28 mouse cellular contexts compared by ENCODE assay signal in genomic region chr3:55890574-55890973, GRCm38 (mm10).
A peak's percentile ranks its signal among the peaks of the same experiment; 100 is the strongest.
DNase-seq lines count a peak whose midpoint lies in the region; ATAC-seq and TF ChIP-seq lines count a peak whose summit lies in the region.
"Had no signal": no experiment of that assay in that cellular context is flagged by ENCODE, and none has a peak within 500 bp of the region (broad histone marks: within the 10 kb centered on the region; RNA-seq: fewer than 3 reads in every experiment).

No protein-coding gene starts in this region.

- WGBS in hindbrain, embryonic 13.5 days = 92% methylated on average over 5 of the region's 5 CpGs
- WGBS in hindbrain, embryonic 10.5 days = 92% methylated on average over 5 of the region's 5 CpGs
- 77% methylated on average over 5 of the region's 5 CpGs for WGBS in embryonic facial prominence, embryonic 12.5 days
- WGBS in liver, embryonic 12.5 days (ENCODE audit: insufficient replicate concordance) = 70% methylated on average over 5 of the region's 5 CpGs
- WGBS in neural tube, embryonic 14.5 days = 90% methylated on average over 5 of the region's 5 CpGs
- WGBS in thymus, adult 2 months = 95% methylated on average over 5 of the region's 5 CpGs

- TF ChIP-seq POLR2A in thymus, adult 2 months (IDR thresholded peaks at IDR 0.05; ENCODE audit: control insufficient read depth, extremely low read depth, insufficient read depth, low read length, poor library complexity) = no peak

- 0 out of 2 replicates have a peak, but pooled peaks cover 8% of the 10 kb centered on the region for H3K36me3 ChIP-seq in hindbrain, embryonic 13.5 days
- no peaks in the 10 kb centered on the region for H3K36me3 ChIP-seq in hindbrain, embryonic 10.5 days
- H3K36me3 ChIP-seq in embryonic facial prominence, embryonic 12.5 days = no peaks in the 10 kb centered on the region
- no peaks in the 10 kb centered on the region for H3K36me3 ChIP-seq in liver, embryonic 12.5 days
- no peaks in the 10 kb centered on the region for H3K36me3 ChIP-seq in neural tube, embryonic 14.5 days (ENCODE audit: control insufficient read depth, insufficient read depth, low read length)
- H3K36me3 ChIP-seq in thymus, adult 2 months (ENCODE audit: control insufficient read depth, insufficient read depth, low read length) = no peaks in the 10 kb centered on the region
- H3K36me3 ChIP-seq: forebrain, embryonic 10.5 days; forebrain, embryonic 15.5 days; heart, embryonic 13.5 days; limb, embryonic 12.5 days; midbrain, embryonic 12.5 days had no signal

- H3K4me2 ChIP-seq in hindbrain, embryonic 13.5 days = no peak overlapping the region
- H3K4me2 ChIP-seq in embryonic facial prominence, embryonic 12.5 days (replicated peaks) = no peak overlapping the region
- no peak overlapping the region for H3K4me2 ChIP-seq in liver, embryonic 12.5 days
- H3K4me2 ChIP-seq in neural tube, embryonic 14.5 days (ENCODE audit: low read depth, low read length) = no peak overlapping the region
- H3K4me2 ChIP-seq: forebrain, embryonic 15.5 days; heart, embryonic 13.5 days; limb, embryonic 12.5 days; midbrain, embryonic 12.5 days had no signal

- TF ChIP-seq CTCF in thymus, adult 2 months (IDR thresholded peaks at IDR 0.05; ENCODE audit: borderline replicate concordance, control insufficient read depth, extremely low read depth, insufficient read depth, low read length, poor library complexity) = no peak

- H3K9me3 ChIP-seq in hindbrain, embryonic 13.5 days = no peaks in the 10 kb centered on the region
- no peaks in the 10 kb centered on the region for H3K9me3 ChIP-seq in hindbrain, embryonic 10.5 days
- H3K9me3 ChIP-seq in embryonic facial prominence, embryonic 12.5 days = no peaks in the 10 kb centered on the region
- H3K9me3 ChIP-seq in liver, embryonic 12.5 days (replicated peaks) = no peaks in the 10 kb centered on the region
- no peaks in the 10 kb centered on the region for H3K9me3 ChIP-seq in neural tube, embryonic 14.5 days (ENCODE audit: control insufficient read depth, low read length)
- H3K9me3 ChIP-seq: forebrain, embryonic 10.5 days; forebrain, embryonic 15.5 days; heart, embryonic 13.5 days; limb, embryonic 12.5 days; megakaryocyte, embryonic 14.5 days; midbrain, embryonic 12.5 days had no signal

- no peak overlapping the region for H3K9ac ChIP-seq in hindbrain, embryonic 13.5 days
- H3K9ac ChIP-seq in embryonic facial prominence, embryonic 12.5 days = no peak overlapping the region
- H3K9ac ChIP-seq in liver, embryonic 12.5 days = no peak overlapping the region
- H3K9ac ChIP-seq in neural tube, embryonic 14.5 days (replicated peaks; ENCODE audit: low read depth, low read length) = no peak overlapping the region
- H3K9ac ChIP-seq: forebrain, embryonic 15.5 days; heart, embryonic 13.5 days; limb, embryonic 12.5 days; midbrain, embryonic 12.5 days had no signal

- no peaks in the 10 kb centered on the region for H3K27me3 ChIP-seq in hindbrain, embryonic 13.5 days
- H3K27me3 ChIP-seq in hindbrain, embryonic 10.5 days (ENCODE audit: insufficient read depth, poor library complexity, severe bottlenecking) = no peaks in the 10 kb centered on the region
- no peaks in the 10 kb centered on the region for H3K27me3 ChIP-seq in embryonic facial prominence, embryonic 12.5 days
- no peaks in the 10 kb centered on the region for H3K27me3 ChIP-seq in liver, embryonic 12.5 days (replicated peaks)
- no peaks in the 10 kb centered on the region for H3K27me3 ChIP-seq in neural tube, embryonic 14.5 days (ENCODE audit: control insufficient read depth, insufficient read depth, low read length)
- H3K27me3 ChIP-seq in thymus, adult 2 months (ENCODE audit: control insufficient read depth, insufficient read depth, low read length) = no peaks in the 10 kb centered on the region; the same call in 1 of the 2 replicates
- H3K27me3 ChIP-seq: CH12.LX; forebrain, embryonic 15.5 days; heart, embryonic 13.5 days; limb, embryonic 12.5 days; midbrain, embryonic 12.5 days had no signal

- no peak for ATAC-seq in hindbrain, embryonic 13.5 days (ENCODE audit: low FRiP score)
- ATAC-seq in embryonic facial prominence, embryonic 12.5 days (ENCODE audit: insufficient number of reproducible peaks, insufficient read depth, low FRiP score, low TSS enrichment) = no peak
- ATAC-seq in liver, embryonic 12.5 days = peak; percentile 70
- ATAC-seq in neural tube, embryonic 14.5 days (ENCODE audit: low read depth) = no peak
- ATAC-seq: activated CD4-positive, CD25-positive, alpha-beta regulatory T cell, adult 4 months; forebrain, embryonic 15.5 days; hindbrain, embryonic 16.5 days; lung, postnatal 0 days had no signal

- no peak overlapping the region for H3K4me3 ChIP-seq in hindbrain, embryonic 13.5 days
- H3K4me3 ChIP-seq in hindbrain, embryonic 10.5 days = no peak overlapping the region
- peak overlapping the region; percentile 9; the same call in 1 of the 2 replicates for H3K4me3 ChIP-seq in embryonic facial prominence, embryonic 12.5 days
- no peak overlapping the region for H3K4me3 ChIP-seq in liver, embryonic 12.5 days
- no peak overlapping the region for H3K4me3 ChIP-seq in neural tube, embryonic 14.5 days (ENCODE audit: low read depth, low read length)
- H3K4me3 ChIP-seq in thymus, adult 2 months (ENCODE audit: control insufficient read depth, insufficient read depth, low read length) = no peak overlapping the region
- H3K4me3 ChIP-seq: forebrain, embryonic 10.5 days; forebrain, embryonic 15.5 days; heart, embryonic 13.5 days; limb, embryonic 12.5 days; megakaryocyte, embryonic 14.5 days; midbrain, embryonic 12.5 days had no signal

- no peak for DNase-seq in hindbrain, embryonic 10.5 days (ENCODE audit: low spot score)
- DNase-seq in urinary bladder, postnatal 14 days (ENCODE audit: low spot score) = no peak
- no peak for DNase-seq in urinary bladder, postnatal 25 days (ENCODE audit: low spot score)
- no peak for DNase-seq in thymus, adult 2 months
- DNase-seq: adrenal gland, adult 2 months; adrenal gland, postnatal 36 days; cerebellum, adult 18-20 months; cerebellum, postnatal 10 days; heart, postnatal 10 days; kidney, adult 2 months; kidney, postnatal 10 days; layer of hippocampus, adult 9-11 months; lung, adult 18-20 months; lung, postnatal 4 days had no signal

- H3K4me1 ChIP-seq in hindbrain, embryonic 13.5 days (replicated peaks) = no peaks in the 10 kb centered on the region
- no peaks in the 10 kb centered on the region for H3K4me1 ChIP-seq in hindbrain, embryonic 10.5 days (replicated peaks)
- peaks cover 8% of the 10 kb centered on the region; the same call in 1 of the 2 replicates for H3K4me1 ChIP-seq in embryonic facial prominence, embryonic 12.5 days
- no peaks in the 10 kb centered on the region for H3K4me1 ChIP-seq in liver, embryonic 12.5 days
- H3K4me1 ChIP-seq in neural tube, embryonic 14.5 days (ENCODE audit: control insufficient read depth, insufficient read depth, low read length) = no peaks in the 10 kb centered on the region
- H3K4me1 ChIP-seq in thymus, adult 2 months (replicated peaks; ENCODE audit: control insufficient read depth, insufficient read depth, low read length) = no peaks in the 10 kb centered on the region
- H3K4me1 ChIP-seq: forebrain, embryonic 15.5 days; heart, embryonic 13.5 days; megakaryocyte, embryonic 14.5 days; midbrain, embryonic 12.5 days had no signal

- H3K27ac ChIP-seq in hindbrain, embryonic 13.5 days = peak overlapping the region; percentile 52
- H3K27ac ChIP-seq in hindbrain, embryonic 10.5 days = no peak overlapping the region
- peak overlapping the region; percentile 69 for H3K27ac ChIP-seq in embryonic facial prominence, embryonic 12.5 days
- H3K27ac ChIP-seq in liver, embryonic 12.5 days = no peak overlapping the region
- peak overlapping the region; percentile 35; the same call in 1 of the 2 replicates for H3K27ac ChIP-seq in neural tube, embryonic 14.5 days (ENCODE audit: low read depth, low read length)
- H3K27ac ChIP-seq in thymus, adult 2 months (ENCODE audit: control insufficient read depth, insufficient read depth, low read length) = no peak overlapping the region
- H3K27ac ChIP-seq: forebrain, embryonic 10.5 days; forebrain, embryonic 15.5 days; heart, embryonic 13.5 days; limb, embryonic 12.5 days; midbrain, embryonic 12.5 days had no signal

Comparison
In these comparisons a context has a peak if more than half of its experiments do, and no peak if none do; other contexts are left out.
1. H3K27ac ChIP-seq: peak in hindbrain, embryonic 13.5 days (single experiment), embryonic facial prominence, embryonic 12.5 days (single experiment) and neural tube, embryonic 14.5 days (single experiment); none in hindbrain, embryonic 10.5 days (single experiment), liver, embryonic 12.5 days (single experiment) and thymus, adult 2 months (single experiment).